Mouse (Mus musculus) G1E (cell line): ENCODE measurements around the gene Rnf166.

ENCODE experiments used
- CTCF ChIP-seq: IDR thresholded peaks from 2 replicates; pipeline ENCODE4 v1.5.1; 2012; ENCODE audit warnings: low read depth, low read length, inconsistent platforms, mixed read lengths
- POLR2AphosphoS5 ChIP-seq: IDR thresholded peaks from 2 replicates; pipeline ENCODE4 v1.6.1; 2012; ENCODE audit warnings: low read depth, low read length, inconsistent platforms; ENCODE audit not compliant: insufficient replicate concordance
- TAL1 ChIP-seq: conservative IDR thresholded peaks from 2 replicates; pipeline ENCODE4 v1.6.1; 2012; ENCODE audit warnings: low read depth, low read length, inconsistent platforms, mixed read lengths

DNA sequence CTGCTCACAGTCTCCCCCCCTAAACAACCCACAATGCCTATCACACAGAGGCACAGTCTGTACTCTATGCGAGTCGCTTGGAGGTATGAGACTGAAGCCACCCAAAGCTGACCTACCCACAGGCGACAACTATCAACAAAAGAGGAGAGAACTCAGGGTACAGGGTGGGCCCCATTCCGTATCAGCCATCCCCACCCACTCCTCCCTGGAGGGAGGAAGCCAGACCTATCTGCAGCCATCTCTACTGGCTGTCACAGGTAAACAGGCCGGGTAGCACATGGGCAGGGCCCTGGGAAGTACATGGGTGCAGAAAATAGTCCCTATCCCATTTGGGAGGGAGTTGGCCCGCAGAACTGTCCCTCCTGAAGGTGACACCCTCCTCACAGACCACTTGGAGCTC is 49.1 kb upstream of the Rnf166 start:
- no peak for TF ChIP-seq TAL1
- no peak for TF ChIP-seq CTCF
- TF ChIP-seq POLR2AphosphoS5, result no peak
